Mouse (Mus musculus): Measurements from ENCODE around the gene Itga2b. TPM values are rescaled to one million over a fixed set of nuclear protein-coding genes. Genes with fewer than 3 reads are reported as not detected.
A peak's percentile ranks its signal among the peaks of the same experiment; 100 is the strongest.

Gene Itga2b
- polyA plus RNA-seq, 1 experiment from 2014 or later = 7.0 TPM

- Histone ChIP-seq H3K4me1 (ENCODE audit: control insufficient read depth, insufficient read depth, low read length) (no peaks in the 10 kb centered on the region), H3K27me3 (ENCODE audit: control insufficient read depth, insufficient read depth, low read length) (no peaks in the 10 kb centered on the region), H3K9ac (replicated peaks; ENCODE audit: low read depth, low read length) (no peak overlapping the region), H3K4me3 (ENCODE audit: low read depth, low read length) (no peak overlapping the region), H3K27ac (ENCODE audit: low read depth, low read length) (no peak overlapping the region), H3K9me3 (ENCODE audit: control insufficient read depth, low read length) (no peaks in the 10 kb centered on the region), H3K36me3 (ENCODE audit: control insufficient read depth, insufficient read depth, low read length) (peaks cover 26% of the 10 kb centered on the region), H3K4me2 (ENCODE audit: low read depth, low read length) (no peak overlapping the region)
- WGBS = 98% methylated on average over 2 of the region's 2 CpGs
- no peak for ATAC-seq (ENCODE audit: low read depth)
Observed at GRCm38 (mm10) chr11:102487901-102488300, 18.0 kb upstream of the Itga2b start.

DNA sequence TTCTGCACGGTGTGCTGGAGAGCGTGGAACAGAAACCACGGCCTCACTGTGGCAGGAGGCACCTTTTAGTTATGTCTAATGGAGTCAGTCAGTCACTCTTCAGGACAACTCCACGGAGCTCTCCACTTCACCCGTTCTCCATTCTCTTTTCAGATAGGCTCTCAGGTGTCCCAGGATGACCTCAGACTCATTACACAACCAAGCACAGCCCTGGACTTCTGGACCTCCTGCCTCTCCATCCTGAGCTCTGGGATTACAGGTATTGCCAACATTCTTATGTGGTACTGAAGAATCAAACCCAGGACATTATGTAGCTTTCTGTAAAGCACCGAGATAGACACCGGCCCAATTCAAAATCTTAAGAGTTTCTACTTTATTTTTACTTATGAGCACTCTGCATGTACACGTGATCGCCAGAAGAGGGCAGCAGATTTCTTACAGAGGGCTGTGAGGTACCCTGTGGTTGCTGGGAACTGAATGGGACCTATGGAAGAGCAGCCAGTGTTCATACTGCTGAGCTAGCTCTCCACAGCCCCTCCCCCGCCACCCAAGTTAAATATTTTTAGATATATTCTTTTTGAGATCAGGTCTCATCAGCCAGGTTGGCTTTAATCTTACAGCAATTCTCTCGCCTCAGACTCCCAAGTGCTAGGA is 16.9 kb upstream of the Itga2b start:
- Histone ChIP-seq H3K9ac (replicated peaks; ENCODE audit: low read depth, low read length) (no peak overlapping the region), H3K4me2 (ENCODE audit: low read depth, low read length) (no peak overlapping the region), H3K27me3 (ENCODE audit: control insufficient read depth, insufficient read depth, low read length) (no peaks in the 10 kb centered on the region), H3K36me3 (ENCODE audit: control insufficient read depth, insufficient read depth, low read length) (peaks cover 33% of the 10 kb centered on the region), H3K4me3 (ENCODE audit: low read depth, low read length) (no peak overlapping the region), H3K27ac (ENCODE audit: low read depth, low read length) (no peak overlapping the region), H3K4me1 (ENCODE audit: control insufficient read depth, insufficient read depth, low read length) (no peaks in the 10 kb centered on the region), H3K9me3 (ENCODE audit: control insufficient read depth, low read length) (no peaks in the 10 kb centered on the region)
- peak; percentile 58; the same call in 1 of the 2 replicates for ATAC-seq (ENCODE audit: low read depth)
- WGBS = 75% methylated on average over 11 of the region's 11 CpGs

DNA sequence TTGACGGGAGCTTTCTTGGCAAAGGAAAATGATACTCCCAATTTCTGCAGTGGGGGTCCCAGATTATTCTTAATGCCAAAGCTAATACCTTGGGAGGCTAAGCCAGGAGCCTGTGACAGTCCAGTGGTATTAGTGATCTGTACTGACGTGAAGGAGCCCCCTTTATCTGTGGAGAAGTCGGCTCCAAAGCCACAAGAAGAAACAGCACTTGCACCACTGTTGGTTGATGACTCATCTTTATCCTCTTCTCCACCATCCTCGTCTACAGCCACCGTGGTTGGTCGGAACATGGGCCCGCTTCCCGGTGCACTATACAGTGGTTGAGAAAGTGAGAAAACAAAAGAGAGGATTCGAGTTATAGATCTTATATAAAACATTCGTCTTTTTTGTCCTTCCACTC is 11.9 kb upstream of the Itga2b start:
- no peaks in the 10 kb centered on the region for H3K9me3 ChIP-seq (ENCODE audit: control insufficient read depth, low read length)
- H3K9ac ChIP-seq (replicated peaks; ENCODE audit: low read depth, low read length) = no peak overlapping the region
- H3K27ac ChIP-seq (ENCODE audit: low read depth, low read length) = no peak overlapping the region
- no peak overlapping the region for H3K4me3 ChIP-seq (ENCODE audit: low read depth, low read length)
- H3K4me2 ChIP-seq (ENCODE audit: low read depth, low read length) = no peak overlapping the region
- H3K36me3 ChIP-seq (ENCODE audit: control insufficient read depth, insufficient read depth, low read length) = peaks cover 67% of the 10 kb centered on the region
- H3K27me3 ChIP-seq (ENCODE audit: control insufficient read depth, insufficient read depth, low read length) = no peaks in the 10 kb centered on the region
- H3K4me1 ChIP-seq (ENCODE audit: control insufficient read depth, insufficient read depth, low read length) = no peaks in the 10 kb centered on the region
- no peak for ATAC-seq (ENCODE audit: low read depth)
- WGBS = 94% methylated on average over 10 of the region's 10 CpGs

DNA sequence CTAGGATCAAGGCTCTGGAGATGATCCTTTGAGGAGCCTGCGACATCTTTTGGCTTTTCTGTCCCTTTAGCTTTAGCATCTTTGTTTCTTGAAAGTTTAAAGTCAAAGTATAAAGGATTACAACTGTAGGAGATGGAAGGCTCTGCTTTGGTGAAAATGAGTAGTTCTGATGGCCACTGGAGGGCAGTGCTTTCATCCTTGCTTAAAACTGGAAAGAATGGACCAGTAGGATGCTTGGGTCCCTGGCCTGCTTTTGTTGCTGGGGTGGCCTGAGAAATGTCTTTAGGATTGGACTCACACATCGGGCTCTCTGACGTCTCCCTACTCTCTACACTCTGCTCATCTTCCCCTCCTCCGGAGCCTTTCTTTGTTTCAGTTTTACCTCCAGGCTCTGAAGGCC is 11.0 kb upstream of the Itga2b start:
- Histone ChIP-seq H3K4me3 (ENCODE audit: low read depth, low read length) (no peak overlapping the region), H3K4me2 (ENCODE audit: low read depth, low read length) (no peak overlapping the region), H3K27me3 (ENCODE audit: control insufficient read depth, insufficient read depth, low read length) (no peaks in the 10 kb centered on the region), H3K4me1 (ENCODE audit: control insufficient read depth, insufficient read depth, low read length) (no peaks in the 10 kb centered on the region), H3K9me3 (ENCODE audit: control insufficient read depth, low read length) (no peaks in the 10 kb centered on the region), H3K27ac (ENCODE audit: low read depth, low read length) (no peak overlapping the region), H3K9ac (replicated peaks; ENCODE audit: low read depth, low read length) (no peak overlapping the region), H3K36me3 (ENCODE audit: control insufficient read depth, insufficient read depth, low read length) (peaks cover 59% of the 10 kb centered on the region)
- ATAC-seq (ENCODE audit: low read depth) = no peak
- WGBS = 94% methylated on average over 4 of the region's 4 CpGs

GRCm38 (mm10) chr11:102480111-102480510 is 10.2 kb upstream of the Itga2b start:
- Histone ChIP-seq H3K36me3 (ENCODE audit: control insufficient read depth, insufficient read depth, low read length) (peaks cover 52% of the 10 kb centered on the region), H3K4me2 (ENCODE audit: low read depth, low read length) (no peak overlapping the region), H3K4me1 (ENCODE audit: control insufficient read depth, insufficient read depth, low read length) (no peaks in the 10 kb centered on the region), H3K27ac (ENCODE audit: low read depth, low read length) (no peak overlapping the region), H3K4me3 (ENCODE audit: low read depth, low read length) (no peak overlapping the region), H3K9me3 (ENCODE audit: control insufficient read depth, low read length) (no peaks in the 10 kb centered on the region), H3K9ac (replicated peaks; ENCODE audit: low read depth, low read length) (no peak overlapping the region), H3K27me3 (ENCODE audit: control insufficient read depth, insufficient read depth, low read length) (no peaks in the 10 kb centered on the region)
- no peak for ATAC-seq (ENCODE audit: low read depth)
- 98% methylated on average over 15 of the region's 15 CpGs for WGBS

GRCm38 (mm10) chr11:102479581-102479980 is 9.7 kb upstream of the Itga2b start:
- no peak overlapping the region for H3K4me3 ChIP-seq (ENCODE audit: low read depth, low read length)
- H3K9me3 ChIP-seq (ENCODE audit: control insufficient read depth, low read length) = no peaks in the 10 kb centered on the region
- WGBS = 97% methylated on average over 23 of the region's 23 CpGs
- peaks cover 48% of the 10 kb centered on the region for H3K36me3 ChIP-seq (ENCODE audit: control insufficient read depth, insufficient read depth, low read length)
- no peaks in the 10 kb centered on the region for H3K4me1 ChIP-seq (ENCODE audit: control insufficient read depth, insufficient read depth, low read length)
- H3K9ac ChIP-seq (replicated peaks; ENCODE audit: low read depth, low read length) = no peak overlapping the region
- no peak for ATAC-seq (ENCODE audit: low read depth)
- H3K27me3 ChIP-seq (ENCODE audit: control insufficient read depth, insufficient read depth, low read length) = no peaks in the 10 kb centered on the region
- H3K27ac ChIP-seq (ENCODE audit: low read depth, low read length) = no peak overlapping the region
- no peak overlapping the region for H3K4me2 ChIP-seq (ENCODE audit: low read depth, low read length)

DNA sequence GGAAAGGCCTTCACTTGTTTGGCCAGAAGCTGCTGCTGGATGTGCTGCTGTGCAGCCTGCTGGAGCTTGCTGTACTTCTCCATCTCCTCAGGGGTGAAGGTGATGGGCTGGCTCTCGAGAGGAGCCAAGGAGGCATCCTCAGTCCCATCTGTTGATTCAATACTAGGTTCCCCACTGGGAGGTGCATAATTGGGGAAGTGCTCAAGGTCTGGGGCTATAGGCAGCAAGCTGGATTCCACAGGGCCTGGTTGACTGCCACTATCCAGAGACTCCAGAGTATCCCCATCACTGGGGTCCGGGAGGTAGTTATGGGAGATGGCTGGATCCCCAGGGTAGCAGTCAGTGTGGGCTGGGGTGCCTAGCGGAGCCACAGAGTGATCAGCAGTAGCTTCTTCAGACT is 8.7 kb upstream of the Itga2b start:
- Histone ChIP-seq H3K9ac (replicated peaks; ENCODE audit: low read depth, low read length) (no peak overlapping the region), H3K27me3 (ENCODE audit: control insufficient read depth, insufficient read depth, low read length) (no peaks in the 10 kb centered on the region), H3K27ac (ENCODE audit: low read depth, low read length) (no peak overlapping the region), H3K4me3 (ENCODE audit: low read depth, low read length) (no peak overlapping the region), H3K36me3 (ENCODE audit: control insufficient read depth, insufficient read depth, low read length) (peaks cover 45% of the 10 kb centered on the region), H3K9me3 (ENCODE audit: control insufficient read depth, low read length) (no peaks in the 10 kb centered on the region), H3K4me2 (ENCODE audit: low read depth, low read length) (no peak overlapping the region), H3K4me1 (ENCODE audit: control insufficient read depth, insufficient read depth, low read length) (no peaks in the 10 kb centered on the region)
- WGBS = 78% methylated on average over 3 of the region's 3 CpGs
- no peak for ATAC-seq (ENCODE audit: low read depth)

DNA sequence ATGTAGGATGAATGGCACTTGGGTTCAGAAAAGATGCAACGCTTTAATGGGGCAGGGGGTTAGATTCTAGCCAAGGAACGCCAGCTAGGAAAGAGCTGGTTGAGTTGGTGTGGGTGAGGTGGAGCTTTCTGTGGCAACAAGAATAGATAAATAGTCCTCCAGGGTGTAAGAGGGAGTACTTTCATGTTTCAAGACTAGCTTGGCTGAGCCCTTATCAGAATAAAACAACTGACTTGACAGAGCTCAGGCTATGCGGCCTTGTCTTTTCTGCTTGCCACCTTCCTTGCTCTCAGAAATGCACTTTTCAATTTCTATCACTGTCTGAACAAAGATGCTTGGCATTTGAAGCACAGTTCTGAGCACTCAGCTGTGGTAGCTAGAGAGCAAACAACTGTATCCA is 5.1 kb upstream of the Itga2b start:
- H3K4me3 ChIP-seq (ENCODE audit: low read depth, low read length) = no peak overlapping the region
- H3K4me1 ChIP-seq (ENCODE audit: control insufficient read depth, insufficient read depth, low read length) = no peaks in the 10 kb centered on the region
- 96% methylated on average over 3 of the region's 3 CpGs for WGBS
- H3K4me2 ChIP-seq (ENCODE audit: low read depth, low read length) = no peak overlapping the region
- no peak overlapping the region for H3K27ac ChIP-seq (ENCODE audit: low read depth, low read length)
- ATAC-seq (ENCODE audit: low read depth) = no peak
- no peak overlapping the region for H3K9ac ChIP-seq (replicated peaks; ENCODE audit: low read depth, low read length)
- no peaks in the 10 kb centered on the region for H3K27me3 ChIP-seq (ENCODE audit: control insufficient read depth, insufficient read depth, low read length)
- H3K9me3 ChIP-seq (ENCODE audit: control insufficient read depth, low read length) = no peaks in the 10 kb centered on the region
- peaks cover 24% of the 10 kb centered on the region for H3K36me3 ChIP-seq (ENCODE audit: control insufficient read depth, insufficient read depth, low read length)

DNA sequence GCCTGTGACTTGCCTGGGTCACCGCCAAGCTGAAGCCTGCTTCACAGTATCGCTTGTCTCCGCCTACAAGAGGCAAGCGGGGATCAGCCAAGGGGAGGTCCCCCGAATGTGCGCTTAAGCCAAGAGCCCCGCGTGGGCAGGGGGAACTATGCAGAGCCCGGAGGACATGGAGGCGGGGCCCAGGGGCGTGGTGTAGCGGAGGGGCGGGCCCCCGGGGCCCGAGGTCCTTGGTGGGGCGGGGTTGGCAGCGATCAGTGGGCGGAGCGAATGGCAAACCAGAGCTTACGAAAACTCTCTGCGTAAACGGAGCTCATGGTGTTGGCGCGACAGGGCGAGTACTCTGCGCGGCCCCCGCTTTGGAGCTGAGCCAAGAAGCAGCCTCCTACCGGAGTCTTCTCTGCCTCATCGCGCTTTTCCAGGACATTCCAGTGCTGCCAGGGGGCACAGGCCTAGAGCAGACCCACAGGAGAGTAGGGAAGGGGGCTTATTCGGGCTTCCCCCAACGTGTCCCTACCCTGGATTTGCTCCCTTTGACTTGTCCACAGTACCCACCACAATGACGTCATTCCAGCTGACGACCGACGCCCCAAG is 2.8 kb downstream of the Itga2b start:
- Histone ChIP-seq H3K9me3 (ENCODE audit: control insufficient read depth, low read length) (no peaks in the 10 kb centered on the region), H3K27me3 (ENCODE audit: control insufficient read depth, insufficient read depth, low read length) (no peaks in the 10 kb centered on the region), H3K4me2 (ENCODE audit: low read depth, low read length) (peak overlapping the region; percentile 87), H3K9ac (replicated peaks; ENCODE audit: low read depth, low read length) (peak overlapping the region; percentile 41), H3K27ac (ENCODE audit: low read depth, low read length) (peak overlapping the region; percentile 18; the same call in 1 of the 2 replicates), H3K4me3 (ENCODE audit: low read depth, low read length) (peak overlapping the region; percentile 38), H3K4me1 (ENCODE audit: control insufficient read depth, insufficient read depth, low read length) (peaks cover 6% of the 10 kb centered on the region; the same call in 1 of the 2 replicates), H3K36me3 (ENCODE audit: control insufficient read depth, insufficient read depth, low read length) (no peaks in the 10 kb centered on the region)
- WGBS = 0% methylated on average over 37 of the region's 37 CpGs
- peak; percentile 89 for ATAC-seq (ENCODE audit: low read depth)

Data from neural tube, embryonic 14.5 days (tissue).